Mouse (Mus musculus): ENCODE measurements at regions not wholly inside any gene's neighbourhood (a gene's known extent, or its start where the extent isn't known, plus 50 kb on each side); places are given as distances from the start of the nearest gene placed in this dataset.

DNA sequence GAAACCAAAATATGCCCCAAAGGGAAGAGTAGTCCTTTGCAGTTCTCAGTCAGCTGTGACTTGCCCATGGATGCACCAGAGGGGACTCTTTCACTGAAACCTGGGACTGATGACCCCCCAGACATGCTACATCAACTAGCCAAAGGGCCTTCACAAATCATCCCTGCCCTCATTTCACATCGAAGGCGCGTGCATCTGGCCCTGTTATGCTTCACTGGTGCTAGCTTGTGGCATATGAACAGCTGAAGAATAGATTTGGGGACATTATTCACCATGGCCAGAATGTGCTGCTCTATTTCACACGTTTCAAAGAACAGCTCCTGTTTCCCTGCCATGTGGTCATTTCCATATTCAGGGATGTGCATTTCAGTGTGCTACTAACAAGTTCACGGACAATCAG, 160.8 kb upstream of the Myo3a start:
- no peak for TF ChIP-seq POLR2A (IDR thresholded peaks at IDR 0.05; ENCODE audit: extremely low read depth, insufficient read depth, low read length)
- TF ChIP-seq CTCF (IDR thresholded peaks at IDR 0.05; ENCODE audit: low read depth, low read length), result no peak

Measured in liver, adult 2 months (tissue).